Mouse (Mus musculus) G1E-ER4 (cell line): ENCODE results near the gene Ptpn13. TPM values are rescaled to one million over a fixed set of nuclear protein-coding genes. Genes with fewer than 3 reads are reported as not detected.

ENCODE experiments used
- GATA1 ChIP-seq: IDR thresholded peaks from one replicate; pipeline ENCODE4 v1.8.0; 2012; ENCODE audit warnings: low read length, inconsistent platforms
- polyA plus RNA-seq: library from polyadenylated mRNA; stranded (reverse); fragments of >175 nt; gene quantifications from 2 replicates; pipeline ENCODE4 v1.2.3, GENCODE M21; 2012

Ptpn13 gene
- not detected in 2 replicates for polyA plus RNA-seq

GRCm38 (mm10) chr5:103424678-103425319 is at the start of gene Ptpn13:
Gene Ptpn13, plus strand, starts transcription at chr5:103425192.
- TF ChIP-seq GATA1: no peak

GRCm38 (mm10) chr5:103375226-103375625 is 49.8 kb upstream of the Ptpn13 start:
- no peak for TF ChIP-seq GATA1

- no peak for TF ChIP-seq GATA1
These were observed 48.4 kb upstream of the Ptpn13 start for GRCm38 (mm10) chr5:103376354-103377295.

- TF ChIP-seq GATA1: no peak
These were observed 47.4 kb upstream of the Ptpn13 start for GRCm38 (mm10) chr5:103377493-103378130.

GRCm38 (mm10) chr5:103380785-103381527 is 44.0 kb upstream of the Ptpn13 start:
- no peak for TF ChIP-seq GATA1

- no peak for TF ChIP-seq GATA1
These were observed 42.0 kb upstream of the Ptpn13 start for GRCm38 (mm10) chr5:103382951-103383350.

GRCm38 (mm10) chr5:103384021-103384420 is 41.0 kb upstream of the Ptpn13 start:
- TF ChIP-seq GATA1: no peak

- no peak for TF ChIP-seq GATA1
These were observed 37.4 kb upstream of the Ptpn13 start for GRCm38 (mm10) chr5:103387540-103388026.

GRCm38 (mm10) chr5:103389415-103389814 is 35.6 kb upstream of the Ptpn13 start:
- no peak for TF ChIP-seq GATA1

GRCm38 (mm10) chr5:103393220-103393619 is 31.8 kb upstream of the Ptpn13 start:
- no peak for TF ChIP-seq GATA1

- no peak for TF ChIP-seq GATA1
These were observed 31.2 kb upstream of the Ptpn13 start for GRCm38 (mm10) chr5:103393752-103394151.

- TF ChIP-seq GATA1: no peak
These were observed 29.3 kb upstream of the Ptpn13 start for GRCm38 (mm10) chr5:103395683-103396082.

GRCm38 (mm10) chr5:103397429-103397828 is 27.6 kb upstream of the Ptpn13 start:
- no peak for TF ChIP-seq GATA1

- no peak for TF ChIP-seq GATA1
These were observed 20.6 kb upstream of the Ptpn13 start for GRCm38 (mm10) chr5:103404213-103404968.
